Mouse (Mus musculus) thymus, adult 2 months (tissue): ENCODE measurements around the gene Cd69. TPM values are rescaled to one million over a fixed set of nuclear protein-coding genes. Genes with fewer than 3 reads are reported as not detected.

Experiments used
- DNase-seq: peaks from one replicate; pipeline ENCODE4 v3.0.0; 2021
- H3K27ac ChIP-seq: fragments of 200-500 bp; 2 replicates; pipeline ENCODE4 v1.5.1; 2012; ENCODE audit warnings: low read length, control low read depth; ENCODE audit not compliant: control insufficient read depth, insufficient read depth
- H3K27me3 ChIP-seq: fragments of 200-500 bp; 2 replicates; pipeline ENCODE4 v1.6.1; 2012; ENCODE audit warnings: mild to moderate bottlenecking, low read length, moderate library complexity, mixed read lengths; ENCODE audit not compliant: control insufficient read depth, insufficient read depth
- H3K36me3 ChIP-seq: fragments of 200-500 bp; 2 replicates; pipeline ENCODE4 v1.6.1; 2012; ENCODE audit warnings: mild to moderate bottlenecking, low read length, moderate library complexity; ENCODE audit not compliant: control insufficient read depth, insufficient read depth
- H3K4me1 ChIP-seq: fragments of 200-500 bp; replicated peaks from 2 replicates; pipeline ENCODE4 v1.6.1; 2012; ENCODE audit warnings: low read length; ENCODE audit not compliant: control insufficient read depth, insufficient read depth
- H3K4me3 ChIP-seq: fragments of 200-500 bp; 2 replicates; pipeline ENCODE4 v1.5.1; 2012; ENCODE audit warnings: mild to moderate bottlenecking, low read length, control low read depth, moderate library complexity; ENCODE audit not compliant: control insufficient read depth, insufficient read depth
- CTCF ChIP-seq: fragments of 200-500 bp; IDR thresholded peaks from 2 replicates; pipeline ENCODE4 v1.5.1; 2012; ENCODE audit warnings: mild to moderate bottlenecking, control low read depth, low read length, moderate library complexity, borderline replicate concordance; ENCODE audit not compliant: control insufficient read depth, poor library complexity, insufficient read depth; ENCODE audit errors: extremely low read depth
- POLR2A ChIP-seq: fragments of 200-500 bp; IDR thresholded peaks from 2 replicates; pipeline ENCODE4 v1.6.1; 2012; ENCODE audit warnings: mild to moderate bottlenecking, low read length, control low read depth, moderate library complexity; ENCODE audit not compliant: control insufficient read depth, poor library complexity, insufficient read depth; ENCODE audit errors: extremely low read depth
- WGBS: fragments of 180-500 bp; shearing (Covaris S2); methylation state at CpG from one replicate; pipeline ENCODE4 v1.1.7; 2018; 5-methylcytosine and 5-hydroxymethylcytosine counted together
- polyA plus RNA-seq: library from polyadenylated mRNA; depleted of rRNA; stranded (reverse); fragments of >200 nt; gene quantifications from 2 replicates; pipeline ENCODE4 v1.2.3, GENCODE M21; 2012

Gene Cd69
- polyA plus RNA-seq, 1 experiment: 22.0 TPM

- H3K36me3 ChIP-seq: no peaks in the 10 kb centered on the region
- H3K27ac ChIP-seq: no peak overlapping the region
- peak; percentile 28 for DNase-seq
- TF ChIP-seq CTCF: no peak
- no peak for TF ChIP-seq POLR2A
- H3K4me3 ChIP-seq: no peak overlapping the region
- 17% methylated on average over 4 of the region's 4 CpGs for WGBS
- no peaks in the 10 kb centered on the region for H3K4me1 ChIP-seq
- no peaks in the 10 kb centered on the region for H3K27me3 ChIP-seq
Observed at GRCm38 (mm10) chr6:129254949-129255602, 20.2 kb downstream of the Cd69 start.

- Histone ChIP-seq H3K36me3 (no peaks in the 10 kb centered on the region), H3K4me1 (no peaks in the 10 kb centered on the region), H3K27ac (no peak overlapping the region), H3K4me3 (no peak overlapping the region), H3K27me3 (no peaks in the 10 kb centered on the region)
- no peak for DNase-seq
- no peak for TF ChIP-seq CTCF
- TF ChIP-seq POLR2A: no peak
- 89% methylated on average over 4 of the region's 4 CpGs for WGBS
Observed at GRCm38 (mm10) chr6:129254314-129254713, 20.9 kb downstream of the Cd69 start.

- peak; percentile 42 for DNase-seq
- Histone ChIP-seq H3K4me1 (no peaks in the 10 kb centered on the region), H3K4me3 (no peak overlapping the region), H3K36me3 (no peaks in the 10 kb centered on the region), H3K27ac (no peak overlapping the region), H3K27me3 (no peaks in the 10 kb centered on the region)
- no peak for TF ChIP-seq CTCF
- no peak for TF ChIP-seq POLR2A
Observed at GRCm38 (mm10) chr6:129248243-129248642, 27.0 kb downstream of the Cd69 start.

GRCm38 (mm10) chr6:129246992-129247391 lies 28.2 kb downstream of the Cd69 start:
- no peak for DNase-seq
- no peaks in the 10 kb centered on the region for H3K27me3 ChIP-seq
- 69% methylated on average over 1 of the region's 1 CpGs for WGBS
- H3K4me1 ChIP-seq: no peaks in the 10 kb centered on the region
- H3K27ac ChIP-seq: no peak overlapping the region
- no peaks in the 10 kb centered on the region for H3K36me3 ChIP-seq
- H3K4me3 ChIP-seq: no peak overlapping the region
- TF ChIP-seq CTCF: no peak
- no peak for TF ChIP-seq POLR2A

- TF ChIP-seq CTCF (no peak), POLR2A (no peak)
- Histone ChIP-seq H3K4me3 (no peak overlapping the region), H3K36me3 (no peaks in the 10 kb centered on the region), H3K27me3 (no peaks in the 10 kb centered on the region), H3K4me1 (no peaks in the 10 kb centered on the region), H3K27ac (no peak overlapping the region)
- DNase-seq: no peak
Observed at GRCm38 (mm10) chr6:129245793-129246192, 29.4 kb downstream of the Cd69 start.

- Histone ChIP-seq H3K27me3 (no peaks in the 10 kb centered on the region), H3K4me1 (no peaks in the 10 kb centered on the region), H3K36me3 (no peaks in the 10 kb centered on the region), H3K4me3 (no peak overlapping the region), H3K27ac (no peak overlapping the region)
- TF ChIP-seq POLR2A (no peak), CTCF (no peak)
- 47% methylated on average over 6 of the region's 6 CpGs for WGBS
- peak; percentile 49 for DNase-seq
Observed at GRCm38 (mm10) chr6:129241907-129242306, 33.3 kb downstream of the Cd69 start.

GRCm38 (mm10) chr6:129241471-129241870 lies 33.8 kb downstream of the Cd69 start:
- DNase-seq: no peak
- H3K4me3 ChIP-seq: no peak overlapping the region
- H3K27ac ChIP-seq: no peak overlapping the region
- no peaks in the 10 kb centered on the region for H3K4me1 ChIP-seq
- 75% methylated on average over 5 of the region's 5 CpGs for WGBS
- TF ChIP-seq CTCF (no peak), POLR2A (no peak)
- no peaks in the 10 kb centered on the region for H3K27me3 ChIP-seq
- H3K36me3 ChIP-seq: no peaks in the 10 kb centered on the region
